Mouse (Mus musculus): ENCODE results near the gene Gadd45a.

Gene Gadd45a

GRCm38 (mm10) chr6:67015739-67016519, 21.3 kb downstream of the Gadd45a start:
- peak; percentile 55 for DNase-seq

GRCm38 (mm10) chr6:67014679-67015075, 22.6 kb downstream of the Gadd45a start:
- peak; percentile 61 for DNase-seq

- DNase-seq: no peak
These were observed 23.1 kb downstream of the Gadd45a start for GRCm38 (mm10) chr6:67013949-67014678.

- peak; percentile 52 for DNase-seq
These were observed 23.8 kb downstream of the Gadd45a start for GRCm38 (mm10) chr6:67013293-67013948.

GRCm38 (mm10) chr6:67011217-67011518, 26.1 kb downstream of the Gadd45a start:
- no peak for DNase-seq

- DNase-seq: no peak
These were observed 26.7 kb downstream of the Gadd45a start for GRCm38 (mm10) chr6:67010370-67011216.

GRCm38 (mm10) chr6:67009888-67010287, 27.4 kb downstream of the Gadd45a start:
- no peak for DNase-seq

GRCm38 (mm10) chr6:66999800-67000199, 37.5 kb downstream of the Gadd45a start:
- no peak for DNase-seq

- peak; percentile 76 for DNase-seq
These were observed 38.6 kb downstream of the Gadd45a start for GRCm38 (mm10) chr6:66998645-66999044.

- no peak for DNase-seq
These were observed 41.0 kb downstream of the Gadd45a start for GRCm38 (mm10) chr6:66996257-66996656.

- DNase-seq: no peak
These were observed 41.4 kb downstream of the Gadd45a start for GRCm38 (mm10) chr6:66995825-66996224.

GRCm38 (mm10) chr6:66994981-66995380, 42.3 kb downstream of the Gadd45a start:
- DNase-seq: no peak

- DNase-seq: no peak
These were observed 44.5 kb downstream of the Gadd45a start for GRCm38 (mm10) chr6:66992786-66993185.

- DNase-seq: peak; percentile 64
These were observed 45.0 kb downstream of the Gadd45a start for GRCm38 (mm10) chr6:66992232-66992631.

GRCm38 (mm10) chr6:66989518-66989917, 47.7 kb downstream of the Gadd45a start:
- no peak for DNase-seq

- no peak for DNase-seq
These were observed 48.2 kb downstream of the Gadd45a start for GRCm38 (mm10) chr6:66989037-66989436.

- DNase-seq: no peak
These were observed 48.9 kb downstream of the Gadd45a start for GRCm38 (mm10) chr6:66988363-66988762.

GRCm38 (mm10) chr6:66987643-66988042, 49.6 kb downstream of the Gadd45a start:
- peak; percentile 58 for DNase-seq

- DNase-seq: no peak
These were observed 51.2 kb downstream of the Gadd45a start for GRCm38 (mm10) chr6:66986063-66986462.

GRCm38 (mm10) chr6:66985500-66985899, 51.8 kb downstream of the Gadd45a start:
- no peak for DNase-seq

Data from kidney, postnatal 14 days (tissue).